Mouse (Mus musculus): Measurements from ENCODE around the gene Cxcl9. TPM values are rescaled to one million over a fixed set of nuclear protein-coding genes. Genes with fewer than 3 reads are reported as not detected.

Gene Cxcl9
- polyA plus RNA-seq, 1 experiment, result 41.8 TPM

- peak; percentile 82 for DNase-seq
- H3K27ac ChIP-seq (ENCODE audit: control insufficient read depth, insufficient read depth, low read length), result no peak within 1 kb of the TSS
- no peak for TF ChIP-seq POLR2A (IDR thresholded peaks at IDR 0.05; ENCODE audit: control insufficient read depth, extremely low read depth, insufficient read depth, low read length, poor library complexity)
- no peak; the same call in 1 of the 2 replicates for TF ChIP-seq CTCF (IDR thresholded peaks at IDR 0.05; ENCODE audit: borderline replicate concordance, control insufficient read depth, extremely low read depth, insufficient read depth, low read length, poor library complexity)
- no peaks in the 10 kb centered on the region for H3K27me3 ChIP-seq (ENCODE audit: control insufficient read depth, insufficient read depth, low read length)
- H3K4me3 ChIP-seq (ENCODE audit: control insufficient read depth, insufficient read depth, low read length), result peak within 1 kb of the TSS; percentile 60
- H3K4me1 ChIP-seq (replicated peaks; ENCODE audit: control insufficient read depth, insufficient read depth, low read length), result 0 out of 2 replicates have a peak, but pooled peaks cover 2% of the 10 kb centered on the region
- 3% methylated on average over 54 of the region's 54 CpGs for WGBS
- H3K36me3 ChIP-seq (ENCODE audit: control insufficient read depth, insufficient read depth, low read length), result no peaks in the 10 kb centered on the region
Measured at GRCm38 (mm10) chr5:92277437-92278394, 50.2 kb downstream of the Cxcl9 start, which contains the start of gene Naaa. TSS of gene Naaa (minus strand) at chr5:92278170.

Other genes with a start within 250 kb of the Cxcl9 start
- 26.9 and 28.3 TPM in 2 replicates for gene G3bp2, start 244.4 kb downstream of the Cxcl9 start, polyA plus RNA-seq (2012; rRNA removed)
- gene Uso1, start 190.1 kb downstream of the Cxcl9 start, polyA plus RNA-seq (2012; rRNA removed), result 25.4 and 32.3 TPM in 2 replicates
- 0.45 TPM in 1 of 2 replicates, not detected in the other for gene U90926, start 112.7 kb downstream of the Cxcl9 start, polyA plus RNA-seq (2012; rRNA removed)
- gene Ppef2, start 71.8 kb downstream of the Cxcl9 start, polyA plus RNA-seq (2012; rRNA removed), result 1.3 and 1.7 TPM in 2 replicates
- gene Naaa, start 49.9 kb downstream of the Cxcl9 start, polyA plus RNA-seq (2012; rRNA removed), result 36.0 and 50.7 TPM in 2 replicates
- 15.8 and 18.1 TPM in 2 replicates for gene Sdad1, start 17.6 kb downstream of the Cxcl9 start, polyA plus RNA-seq (2012; rRNA removed)
- gene Art3, start 3.7 kb upstream of the Cxcl9 start, polyA plus RNA-seq (2012; rRNA removed), result 4.5 and 12.7 TPM in 2 replicates
- 93.6 and 97.3 TPM in 2 replicates for gene Cxcl10, start 20.8 kb upstream of the Cxcl9 start, polyA plus RNA-seq (2012; rRNA removed)
- gene Nup54, start 107.1 kb upstream of the Cxcl9 start, polyA plus RNA-seq (2012; rRNA removed), result 26.9 and 34.6 TPM in 2 replicates
- gene Scarb2, start 178.8 kb upstream of the Cxcl9 start, polyA plus RNA-seq (2012; rRNA removed), result 40.2 and 40.9 TPM in 2 replicates
- gene Fam47e, start 227.0 kb upstream of the Cxcl9 start, polyA plus RNA-seq (2012; rRNA removed), result not detected in 2 replicates